Mouse (Mus musculus) bone marrow macrophage, adult 2 months (primary cell): Measurements from ENCODE around the gene Agap1.

ENCODE experiments used
- CTCF ChIP-seq: IDR thresholded peaks from 2 replicates; pipeline ENCODE4 v1.5.1; 2012; ENCODE audit warnings: low read depth, mild to moderate bottlenecking, low read length, moderate library complexity
- POLR2A ChIP-seq: IDR thresholded peaks from 2 replicates; pipeline ENCODE4 v1.6.1; 2012; ENCODE audit warnings: mild to moderate bottlenecking, low read depth, low read length, borderline replicate concordance

DNA sequence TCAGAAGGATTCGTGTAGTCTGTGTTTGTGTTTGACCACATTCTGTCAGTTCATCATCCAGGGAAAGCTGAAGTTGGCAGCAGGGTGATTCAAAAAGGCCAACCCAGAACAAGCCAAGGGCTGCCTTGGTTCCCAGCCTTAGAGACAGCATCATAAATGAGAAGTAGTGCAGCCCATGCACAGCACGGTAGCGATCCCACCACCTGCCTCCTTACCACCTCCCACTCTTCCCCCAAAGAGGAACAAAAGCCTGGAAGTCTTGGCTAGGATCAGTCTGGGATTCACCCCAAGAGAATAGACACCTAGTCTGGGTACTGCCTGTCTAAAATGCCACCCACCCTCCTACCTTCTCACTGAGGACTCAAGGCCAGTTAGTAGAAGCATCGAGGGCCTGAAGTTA lies 390.9 kb downstream of the Agap1 start:
- TF ChIP-seq CTCF (no peak), POLR2A (no peak)
